Mouse (Mus musculus): ENCODE results near the gene Plb1.

DNA sequence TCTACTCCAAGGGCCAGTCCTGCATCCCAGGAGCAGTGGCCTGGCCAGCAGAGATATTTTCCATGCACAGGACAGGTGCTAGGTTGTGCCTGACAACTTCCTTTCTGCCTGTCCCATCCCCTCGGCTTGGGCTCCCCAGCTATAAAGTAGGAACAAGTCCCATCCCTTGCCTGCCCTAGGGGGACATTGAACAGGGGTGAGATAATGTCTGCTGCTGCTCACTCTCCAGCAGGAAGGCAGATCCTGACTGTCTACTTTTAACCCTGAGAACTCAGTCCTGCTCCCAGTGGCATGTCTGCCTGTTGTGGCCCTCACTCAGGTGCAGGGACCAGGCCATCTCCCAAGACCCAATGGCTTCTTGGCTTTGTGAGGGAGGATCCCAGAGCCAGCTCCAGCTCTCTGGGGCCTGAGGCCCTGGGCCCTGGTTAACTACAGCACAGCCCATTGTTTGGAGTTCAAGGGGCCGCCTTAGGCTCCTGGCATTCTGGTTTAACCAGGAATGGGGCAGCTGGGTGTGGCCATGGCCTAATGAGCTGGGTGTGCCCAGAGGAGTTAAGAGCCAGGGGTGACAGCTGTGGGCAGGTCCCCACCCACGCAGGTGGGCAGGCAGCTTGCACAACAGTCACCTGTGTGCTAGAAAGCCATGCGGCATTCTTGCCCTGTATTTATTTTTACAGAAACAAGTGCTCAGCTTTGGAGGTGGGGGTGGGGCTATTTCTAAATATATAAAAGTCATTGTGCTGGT, 49.5 kb upstream of the Plb1 start:
- TF ChIP-seq MAFK (IDR thresholded peaks at IDR 0.05; ENCODE audit: insufficient read depth, low read depth, low read length) (no peak), ZNF384 (IDR thresholded peaks at IDR 0.05; ENCODE audit: low read depth, low read length) (no peak), ZC3H11A (IDR thresholded peaks at IDR 0.05; ENCODE audit: borderline replicate concordance, low read depth, low read length) (no peak), CHD2 (IDR thresholded peaks at IDR 0.05; ENCODE audit: low read depth, low read length) (no peak), HCFC1 (IDR thresholded peaks at IDR 0.05; ENCODE audit: borderline replicate concordance, insufficient read depth, low read length) (no peak)

Data from ES-E14 (cell line).